Mouse (Mus musculus) olfactory bulb, adult 2 months (tissue): Measurements from ENCODE around the gene Eif3k. TPM values are rescaled to one million over a fixed set of nuclear protein-coding genes. Genes with fewer than 3 reads are reported as not detected.

Experiments used
- H3K27ac ChIP-seq: fragments of 200-500 bp; 2 replicates; pipeline ENCODE4 v1.5.1; 2012; ENCODE audit warnings: low read depth, low read length; ENCODE audit not compliant: insufficient read depth
- H3K4me1 ChIP-seq: fragments of 200-500 bp; 2 replicates; pipeline ENCODE4 v1.6.1; 2012; ENCODE audit warnings: low read length; ENCODE audit not compliant: control insufficient read depth, insufficient read depth
- H3K4me3 ChIP-seq: fragments of 200-500 bp; 2 replicates; pipeline ENCODE4 v1.5.1; 2012; ENCODE audit warnings: mild to moderate bottlenecking, low read depth, low read length, moderate library complexity; ENCODE audit not compliant: insufficient read depth
- CTCF ChIP-seq: fragments of 200-500 bp; IDR thresholded peaks from 2 replicates; pipeline ENCODE4 v1.5.1; 2012; ENCODE audit warnings: low read depth, mild to moderate bottlenecking, low read length, moderate library complexity; ENCODE audit not compliant: insufficient read depth
- POLR2A ChIP-seq: fragments of 200-500 bp; IDR thresholded peaks from 2 replicates; pipeline ENCODE4 v1.6.1; 2012; ENCODE audit warnings: mild to moderate bottlenecking, low read depth, low read length, moderate library complexity; ENCODE audit not compliant: insufficient read depth
- WGBS: fragments of 180-500 bp; shearing (Covaris S2); methylation state at CpG from one replicate; pipeline ENCODE4 v1.1.7; 2018; 5-methylcytosine and 5-hydroxymethylcytosine counted together
- polyA plus RNA-seq: library from polyadenylated mRNA; stranded (reverse); fragments of >200 nt; gene quantifications from 2 replicates; pipeline ENCODE4 v1.2.4, GENCODE M21; 2012; ENCODE audit warnings: low replicate concordance; ENCODE audit not compliant: missing spikeins, insufficient read depth, insufficient read length

Eif3k gene
- polyA plus RNA-seq, 1 experiment = not detected

DNA sequence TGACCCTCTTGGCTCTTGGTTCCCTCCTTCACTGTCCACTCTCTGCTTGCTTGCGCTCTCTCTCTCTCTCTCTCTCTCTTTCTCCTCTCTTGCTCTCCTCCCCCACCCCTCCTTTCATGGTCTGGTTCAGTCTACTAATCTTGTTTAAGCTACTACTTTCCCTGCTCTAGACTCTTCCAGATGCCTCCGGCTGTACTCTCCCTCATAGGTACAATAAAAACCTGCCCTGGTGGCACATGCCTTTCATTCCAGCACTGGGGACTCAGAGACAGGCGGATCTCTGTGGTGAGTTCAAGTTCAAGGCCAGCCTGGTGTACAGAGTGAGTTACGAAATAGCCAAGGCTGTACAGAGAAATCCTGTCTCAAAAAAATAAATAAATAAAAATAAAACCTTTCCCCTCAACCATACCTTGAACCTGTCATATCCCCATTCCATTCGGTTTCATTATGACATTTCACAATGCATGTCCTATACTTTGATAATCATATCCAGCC is 16.3 kb downstream of the Eif3k start:
- TF ChIP-seq POLR2A (no peak), CTCF (no peak)
- Histone ChIP-seq H3K4me3 (no peak overlapping the region), H3K27ac (no peak overlapping the region), H3K4me1 (peaks cover 2% of the 10 kb centered on the region; the same call in 1 of the 2 replicates)
- WGBS = 89% methylated on average over 5 of the region's 5 CpGs

DNA sequence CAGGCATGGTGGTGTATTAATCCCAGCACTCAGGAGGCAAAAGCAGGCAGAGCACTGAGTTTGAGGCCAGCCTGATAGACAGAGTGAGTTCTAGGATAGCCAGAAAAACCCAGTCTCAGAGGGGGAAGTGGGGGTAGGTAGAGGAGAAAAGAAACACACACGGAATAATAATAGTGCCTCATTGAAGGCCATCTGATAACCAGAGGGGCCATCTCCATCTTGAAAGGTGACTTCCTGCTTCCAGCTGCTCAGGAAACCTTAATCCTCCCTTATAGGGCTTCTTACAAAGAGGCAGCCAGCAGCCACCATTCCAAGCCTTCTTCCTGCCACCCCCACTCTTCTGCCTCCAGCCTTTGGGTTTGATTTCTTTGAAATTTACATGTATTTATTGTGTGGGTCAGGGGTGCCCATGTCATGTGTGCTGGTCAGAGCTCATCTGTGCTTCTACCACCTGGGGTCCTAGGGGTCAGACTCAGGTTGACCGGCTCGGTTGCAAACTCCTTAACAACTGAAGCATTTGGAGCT is 18.2 kb downstream of the Eif3k start:
- H3K27ac ChIP-seq = no peak overlapping the region
- TF ChIP-seq POLR2A = no peak
- no peak for TF ChIP-seq CTCF
- 91% methylated on average over 3 of the region's 3 CpGs for WGBS
- H3K4me1 ChIP-seq = peaks cover 7% of the 10 kb centered on the region; the same call in 1 of the 2 replicates
- H3K4me3 ChIP-seq = no peak overlapping the region

GRCm38 (mm10) chr7:28961927-28962670 is 19.6 kb downstream of the Eif3k start, which contains the start of gene Actn4:
Gene Actn4, minus strand, starts transcription at chr7:28962340.
- WGBS = under 1% methylated on average over 76 of the region's 76 CpGs
- H3K4me1 ChIP-seq = peaks cover 11% of the 10 kb centered on the region; the same call in 1 of the 2 replicates

DNA sequence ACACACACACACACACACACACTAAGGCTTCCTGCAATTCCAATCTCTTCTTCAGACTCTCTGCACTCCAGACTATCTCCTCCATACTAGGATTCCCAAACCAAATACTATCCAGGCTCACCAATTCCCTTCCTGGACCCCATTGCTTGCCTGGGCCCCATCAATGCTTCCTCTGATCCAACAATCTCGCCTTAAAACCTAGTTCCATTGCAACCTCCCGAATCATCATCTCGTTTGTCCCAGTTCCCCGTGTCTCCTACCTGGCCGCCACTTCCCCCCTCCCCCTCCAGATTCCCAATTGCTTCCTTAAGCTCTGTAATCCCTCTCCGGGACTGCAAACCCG is 20.1 kb downstream of the Eif3k start:
- Histone ChIP-seq H3K4me3 (peak overlapping the region; percentile 94), H3K4me1 (peaks cover 11% of the 10 kb centered on the region; the same call in 1 of the 2 replicates), H3K27ac (peak overlapping the region; percentile 77)
- TF ChIP-seq CTCF (no peak), POLR2A (no peak)
- WGBS = under 1% methylated on average over 7 of the region's 7 CpGs

More at GRCm38 (mm10) chr7:28961927-28962670, 19.6 kb downstream of the Eif3k start, which contains the start of gene Actn4:
- Histone ChIP-seq H3K4me3 (peak within 1 kb of the TSS; percentile 94), H3K27ac (peak within 1 kb of the TSS; percentile 82)
- no peak for TF ChIP-seq CTCF
- peak; percentile 99 for TF ChIP-seq POLR2A

- Histone ChIP-seq H3K27ac (no peak overlapping the region), H3K4me3 (peak overlapping the region; percentile 37), H3K4me1 (peaks cover 11% of the 10 kb centered on the region; the same call in 1 of the 2 replicates)
- 24% methylated on average over 9 of the region's 9 CpGs for WGBS
- TF ChIP-seq CTCF (no peak), POLR2A (no peak)
Measured at GRCm38 (mm10) chr7:28960354-28961046, 21.2 kb downstream of the Eif3k start.

DNA sequence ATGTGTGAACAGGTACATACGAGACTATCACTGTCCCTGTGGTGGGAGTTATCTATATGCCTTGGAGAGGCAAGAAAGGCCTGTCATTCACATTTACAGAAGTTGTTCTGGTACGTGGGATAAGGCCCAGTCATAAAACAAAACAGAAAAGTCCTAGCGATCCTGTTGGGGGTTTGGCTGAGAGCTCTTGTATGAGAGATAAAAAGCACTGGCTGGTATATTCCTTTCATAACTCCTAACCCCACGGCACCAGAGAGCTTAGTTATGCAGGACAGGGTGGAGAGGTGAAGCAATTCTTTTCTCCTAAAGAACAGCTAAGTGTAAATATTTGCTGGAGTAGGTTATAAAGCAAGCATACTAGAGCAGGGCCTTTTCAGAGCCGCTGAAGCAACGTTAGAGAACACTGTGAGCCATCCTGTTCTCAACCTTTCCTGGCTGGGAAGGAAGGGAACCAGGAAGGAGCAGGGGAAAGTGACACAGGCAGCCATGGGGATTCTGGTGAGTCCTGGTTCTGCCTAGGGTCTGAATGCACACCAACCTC is 22.1 kb downstream of the Eif3k start:
- Histone ChIP-seq H3K27ac (no peak overlapping the region), H3K4me3 (peak overlapping the region; percentile 37), H3K4me1 (peaks cover 11% of the 10 kb centered on the region; the same call in 1 of the 2 replicates)
- TF ChIP-seq POLR2A (no peak), CTCF (no peak)
- WGBS = 34% methylated on average over 6 of the region's 6 CpGs

DNA sequence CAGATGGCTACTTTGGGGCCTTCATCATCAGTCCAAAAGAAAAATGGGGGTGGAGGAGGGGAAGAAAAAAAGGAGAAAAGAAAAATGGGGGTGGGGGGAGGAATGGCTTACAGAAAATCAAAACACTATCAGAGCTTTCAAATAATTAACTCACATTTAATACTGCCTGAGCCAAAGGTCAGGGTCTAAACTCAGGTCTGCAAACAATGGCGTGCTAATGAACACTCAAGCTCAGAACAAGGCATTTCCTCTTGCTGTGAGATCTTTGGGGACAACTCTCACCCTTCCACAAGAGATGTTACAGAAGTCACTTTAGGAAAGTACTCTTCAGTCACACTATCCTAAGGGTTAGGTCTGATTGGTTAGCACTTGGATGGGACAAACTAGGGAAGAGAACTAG is 22.9 kb downstream of the Eif3k start:
- Histone ChIP-seq H3K27ac (no peak overlapping the region), H3K4me3 (no peak overlapping the region), H3K4me1 (peaks cover 14% of the 10 kb centered on the region)
- no peak for TF ChIP-seq POLR2A
- no peak for TF ChIP-seq CTCF
- 71% methylated on average over 1 of the region's 1 CpGs for WGBS

DNA sequence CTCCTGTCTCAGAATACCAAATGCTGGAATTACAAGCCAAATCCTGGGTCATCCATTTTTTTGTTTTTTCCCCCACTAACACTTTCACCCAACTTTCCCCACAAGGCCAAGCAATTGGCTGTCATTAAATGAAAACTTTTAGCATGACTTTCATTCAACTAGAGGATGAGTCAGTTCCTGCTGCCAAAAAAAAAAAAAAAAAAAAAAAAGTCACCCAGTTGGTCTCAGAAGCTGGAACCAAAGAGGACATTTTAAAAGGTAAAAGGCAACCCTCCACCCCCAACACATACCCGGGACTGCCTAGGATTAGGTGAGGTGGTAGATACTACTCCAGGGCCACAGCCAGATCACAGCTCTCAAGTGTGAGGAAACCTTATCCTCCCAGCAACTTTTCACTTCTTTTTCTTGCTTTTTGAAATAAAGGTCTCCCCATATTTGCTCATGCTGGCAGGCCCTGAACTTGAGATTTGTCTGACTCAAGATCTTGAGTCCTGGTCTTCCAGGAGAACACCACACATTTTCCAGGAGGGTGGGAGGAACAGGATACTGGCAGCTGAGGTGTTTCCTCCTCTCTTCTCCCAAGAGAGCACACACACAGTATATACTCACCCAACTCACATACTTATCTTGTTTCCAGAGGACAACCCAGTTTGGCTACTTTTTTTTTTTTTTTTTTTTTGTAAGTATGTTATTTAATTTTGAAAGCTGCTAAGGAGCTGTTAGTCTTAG is 23.5 kb downstream of the Eif3k start:
- H3K4me3 ChIP-seq = no peak overlapping the region
- H3K4me1 ChIP-seq = peaks cover 17% of the 10 kb centered on the region
- WGBS = 83% methylated on average over 1 of the region's 1 CpGs
- no peak overlapping the region for H3K27ac ChIP-seq
- TF ChIP-seq POLR2A = no peak
- TF ChIP-seq CTCF = no peak
